Comparison of ENCODE assay signal across 11 mouse cellular contexts in genomic region chr10:79805636-79806035, GRCm38 (mm10). TPM values are rescaled to one million over a fixed set of nuclear protein-coding genes. Genes with fewer than 3 reads are reported as not detected.
DNase-seq lines count a peak whose midpoint lies in the region; ATAC-seq and TF ChIP-seq lines count a peak whose summit lies in the region.
"Had no signal": no experiment of that assay in that cellular context is flagged by ENCODE, and none has a peak within 500 bp of the region (broad histone marks: within the 10 kb centered on the region; RNA-seq: fewer than 3 reads in every experiment).

No protein-coding gene starts in this region.

- DNase-seq in adrenal gland, adult (ENCODE audit: inconsistent age in 2 of 2, low spot score in 1 of 2) = peak; percentile 76 to 80
- no peak for DNase-seq in adrenal gland, postnatal 4 days (ENCODE audit: low spot score in 2 of 2)
- DNase-seq in neural tube, embryonic 11.5 days (ENCODE audit: low spot score) = no peak
- no peak for DNase-seq in neural tube, embryonic 10.5 days (ENCODE audit: extremely low spot score, low spot score)
- DNase-seq in kidney, adult 11 months = peak; percentile 78
- no peak for DNase-seq in yolk sac, embryonic 10.5 days (ENCODE audit: low spot score)
- DNase-seq in Muller cell, postnatal 12 days (ENCODE audit: inconsistent ontology term) = no peak
- DNase-seq: cerebellum, adult 18-20 months; layer of hippocampus, adult 9-11 months; lung, embryonic 14.5 days had no signal

- H3K4me3 ChIP-seq in neural tube, embryonic 11.5 days (ENCODE audit: low read depth, low read length) = no peak overlapping the region
- peak overlapping the region; percentile 8; the same call in 1 of the 2 replicates for H3K4me3 ChIP-seq in small intestine, adult 2 months (ENCODE audit: low read depth, low read length)

- no peak for TF ChIP-seq POLR2A in small intestine, adult 2 months (IDR thresholded peaks at IDR 0.05; ENCODE audit: low read depth, low read length)

- H3K4me2 ChIP-seq in neural tube, embryonic 11.5 days (ENCODE audit: low read depth) = no peak overlapping the region
- H3K4me2 ChIP-seq: lung, embryonic 14.5 days had no signal

- WGBS in neural tube, embryonic 11.5 days = 68% methylated on average over 11 of the region's 11 CpGs
- WGBS in small intestine, adult 2 months = 60% methylated on average over 11 of the region's 11 CpGs

- H3K9me3 ChIP-seq in neural tube, embryonic 11.5 days (ENCODE audit: control insufficient read depth, low read length) = no peaks in the 10 kb centered on the region

- H3K4me1 ChIP-seq in neural tube, embryonic 11.5 days (ENCODE audit: control insufficient read depth, insufficient read depth, low read length) = peaks cover 54% of the 10 kb centered on the region
- peaks cover 12% of the 10 kb centered on the region for H3K4me1 ChIP-seq in small intestine, adult 2 months (ENCODE audit: control insufficient read depth, insufficient read depth, insufficient read length, low read length)

- ATAC-seq in neural tube, embryonic 11.5 days (ENCODE audit: insufficient read depth, low FRiP score, low TSS enrichment) = no peak

- H3K27me3 ChIP-seq in neural tube, embryonic 11.5 days (ENCODE audit: control insufficient read depth, insufficient read depth, low read length) = no peaks in the 10 kb centered on the region
- no peaks in the 10 kb centered on the region for H3K27me3 ChIP-seq in small intestine, adult 2 months (ENCODE audit: control insufficient read depth, insufficient read depth, low read length)

- 0 out of 2 replicates have a peak overlapping the region, but pooled peaks have one; percentile 20 for H3K27ac ChIP-seq in neural tube, embryonic 11.5 days (ENCODE audit: low read depth, low read length)
- no peak overlapping the region for H3K27ac ChIP-seq in small intestine, adult 2 months (ENCODE audit: insufficient read depth, low read depth, low read length)

- TF ChIP-seq CTCF in small intestine, adult 2 months (IDR thresholded peaks at IDR 0.05; ENCODE audit: extremely low read depth, insufficient read length, insufficient replicate concordance, low read depth, low read length) = no peak

- peaks cover 8% of the 10 kb centered on the region for H3K36me3 ChIP-seq in neural tube, embryonic 11.5 days (ENCODE audit: control insufficient read depth, insufficient read depth, low read length)
- no peaks in the 10 kb centered on the region for H3K36me3 ChIP-seq in small intestine, adult 2 months (ENCODE audit: control insufficient read depth, insufficient read depth, low read length)

- peak overlapping the region; percentile 4; the same call in 1 of the 2 replicates for H3K9ac ChIP-seq in neural tube, embryonic 11.5 days (ENCODE audit: low read length)
- H3K9ac ChIP-seq: lung, embryonic 14.5 days had no signal

RNA-seq across cellular contexts. Expression of gene Palm, which starts 12.3 kb away (rescaled TPM):
- total RNA-seq in adrenal gland, postnatal 4 days (2021) = 100 to 1,000 TPM in 1 of 2 experiments, 10 to 100 TPM in 1; 91.8 to 119 TPM
- polyA plus RNA-seq in neural tube, embryonic 11.5 days (2014; fragmentation: Nextera tagmentation; extraction: Ambion mirVana) = 150 and 155 TPM in 2 replicates
- polyA plus RNA-seq in small intestine, adult 2 months (2012; rRNA removed) = 13.0 and 24.0 TPM in 2 replicates

RNA-seq across cellular contexts. Expression of gene Prss57, which starts 14.9 kb away (rescaled TPM):
- total RNA-seq in adrenal gland, postnatal 4 days (2021) = under 1 TPM; 0.11 to 0.71 TPM
- 0.23 TPM in 1 of 2 replicates, not detected in the other for polyA plus RNA-seq in neural tube, embryonic 11.5 days (2014; fragmentation: Nextera tagmentation; extraction: Ambion mirVana)
- polyA plus RNA-seq in small intestine, adult 2 months (2012; rRNA removed) = 0.24 and 0.67 TPM in 2 replicates
- polyA plus RNA-seq: lung, embryonic 14.5 days had no signal

RNA-seq across cellular contexts. Expression of gene Misp, which starts 15.2 kb away (rescaled TPM):
- 1 to 10 TPM in 1 of 2 experiments, under 1 TPM in 1; 0.20 to 4.2 TPM for total RNA-seq in adrenal gland, postnatal 4 days (2021)
- 0.77 and 1.6 TPM in 2 replicates for polyA plus RNA-seq in neural tube, embryonic 11.5 days (2014; fragmentation: Nextera tagmentation; extraction: Ambion mirVana)
- 141 and 347 TPM in 2 replicates for polyA plus RNA-seq in small intestine, adult 2 months (2012; rRNA removed)

RNA-seq across cellular contexts. Expression of gene Fstl3, which starts 28.6 kb away (rescaled TPM):
- 1 to 10 TPM; 6.7 to 7.1 TPM for total RNA-seq in adrenal gland, postnatal 4 days (2021)
- polyA plus RNA-seq in neural tube, embryonic 11.5 days (2014; fragmentation: Nextera tagmentation; extraction: Ambion mirVana) = 1.3 and 1.7 TPM in 2 replicates
- polyA plus RNA-seq in small intestine, adult 2 months (2012; rRNA removed) = 16.0 and 19.6 TPM in 2 replicates

RNA-seq across cellular contexts. Expression of gene Rnf126, which starts 38.9 kb away (rescaled TPM):
- total RNA-seq in adrenal gland, postnatal 4 days (2021) = 10 to 100 TPM; 60.7 to 61.7 TPM
- 99.7 and 101 TPM in 2 replicates for polyA plus RNA-seq in neural tube, embryonic 11.5 days (2014; fragmentation: Nextera tagmentation; extraction: Ambion mirVana)
- 130 and 222 TPM in 2 replicates for polyA plus RNA-seq in small intestine, adult 2 months (2012; rRNA removed)

Comparison
In these comparisons a context has a peak if more than half of its experiments do, and no peak if none do; other contexts are left out.
1. DNase-seq: peak in adrenal gland, adult (2 of 2) and kidney, adult 11 months (single experiment); none in adrenal gland, postnatal 4 days (0 of 2), neural tube, embryonic 11.5 days (single experiment), neural tube, embryonic 10.5 days (single experiment), yolk sac, embryonic 10.5 days (single experiment) and Muller cell, postnatal 12 days (single experiment).
2. RNA of gene Misp, which starts 15.2 kb away (polyA plus RNA-seq): 141 to 347 TPM in small intestine, adult 2 months; 0.77 to 1.6 TPM in neural tube, embryonic 11.5 days; every median in the first group is over 10 times any median in the second.